Mouse (Mus musculus): ENCODE measurements around the gene Cacna1a.

GRCm38 (mm10) chr8:84677305-84677704 is 289.1 kb downstream of the Cacna1a start:
- TF ChIP-seq CTCF (IDR thresholded peaks at IDR 0.05; ENCODE audit: control insufficient read depth, insufficient read depth, low read length) (no peak), POLR2A (IDR thresholded peaks at IDR 0.05; ENCODE audit: borderline replicate concordance, control insufficient read depth, low read depth, low read length) (no peak)
